Mouse (Mus musculus) kidney, postnatal 36 days (tissue): ENCODE results near the gene Lrrc29.

Source experiments
- DNase-seq, 2 experiments: peaks; one replicate each; pipeline ENCODE4 v3.0.0; 2021 to 2022; ENCODE audit warnings: mixed read lengths in 2 of 2

The Lrrc29 gene

GRCm38 (mm10) chr8:105288958-105289732 lies 36.9 kb downstream of the Lrrc29 start:
- peak; percentile 85 to 94 for DNase-seq

DNA sequence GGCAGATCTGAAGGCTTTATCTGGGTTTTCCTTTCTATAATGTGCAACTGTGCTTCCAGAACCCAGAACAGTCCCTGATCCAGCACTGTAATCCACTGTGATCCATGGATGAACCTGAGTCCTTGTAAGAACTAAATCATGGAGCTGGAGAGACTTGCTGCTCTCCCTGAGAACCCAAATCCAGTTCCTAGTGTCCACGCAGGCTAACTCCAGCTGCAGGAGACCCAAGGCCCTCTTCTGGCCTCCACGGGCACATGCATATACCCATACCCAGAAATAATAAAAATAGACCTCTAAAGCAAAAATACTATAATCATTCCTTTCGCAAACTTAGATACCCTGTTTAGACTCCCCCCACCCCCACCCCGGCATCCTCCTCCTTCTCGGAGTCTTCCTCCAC lies 37.8 kb downstream of the Lrrc29 start:
- DNase-seq, result no peak

- DNase-seq, result no peak
Observed at GRCm38 (mm10) chr8:105286907-105287306, 39.2 kb downstream of the Lrrc29 start.

GRCm38 (mm10) chr8:105285514-105285913 lies 40.6 kb downstream of the Lrrc29 start:
- DNase-seq, result no peak

GRCm38 (mm10) chr8:105283074-105283473 lies 43.0 kb downstream of the Lrrc29 start:
- peak; percentile 32 to 79 for DNase-seq

GRCm38 (mm10) chr8:105282239-105282638 lies 43.8 kb downstream of the Lrrc29 start:
- no peak for DNase-seq

- no peak for DNase-seq
Observed at GRCm38 (mm10) chr8:105281821-105282220, 44.3 kb downstream of the Lrrc29 start.

DNA sequence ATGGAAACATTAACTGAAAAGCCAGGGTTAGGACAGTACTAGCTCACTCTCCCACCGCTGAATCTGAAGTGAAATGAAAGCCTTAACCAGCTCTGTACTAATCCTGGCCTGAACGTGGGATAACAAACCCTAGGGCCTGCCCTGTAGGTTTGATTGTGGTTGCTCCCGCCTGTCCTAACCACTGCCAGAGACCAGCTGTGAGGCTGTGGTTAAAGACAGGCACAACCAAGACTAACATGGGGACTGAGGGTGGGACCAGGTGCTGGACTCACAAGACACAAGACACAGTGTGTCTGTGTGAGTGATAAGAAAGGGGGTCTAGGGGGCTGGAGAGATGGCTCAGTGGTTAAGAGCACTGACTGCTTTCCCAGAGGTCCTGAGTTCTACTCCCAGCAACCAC lies 45.5 kb downstream of the Lrrc29 start:
- DNase-seq, result no peak

GRCm38 (mm10) chr8:105278911-105279334 lies 47.2 kb downstream of the Lrrc29 start:
- DNase-seq, result peak; percentile 91 to 95

- DNase-seq, result peak; percentile 51 to 79
Observed at GRCm38 (mm10) chr8:105276292-105277120, 49.6 kb downstream of the Lrrc29 start.

DNA sequence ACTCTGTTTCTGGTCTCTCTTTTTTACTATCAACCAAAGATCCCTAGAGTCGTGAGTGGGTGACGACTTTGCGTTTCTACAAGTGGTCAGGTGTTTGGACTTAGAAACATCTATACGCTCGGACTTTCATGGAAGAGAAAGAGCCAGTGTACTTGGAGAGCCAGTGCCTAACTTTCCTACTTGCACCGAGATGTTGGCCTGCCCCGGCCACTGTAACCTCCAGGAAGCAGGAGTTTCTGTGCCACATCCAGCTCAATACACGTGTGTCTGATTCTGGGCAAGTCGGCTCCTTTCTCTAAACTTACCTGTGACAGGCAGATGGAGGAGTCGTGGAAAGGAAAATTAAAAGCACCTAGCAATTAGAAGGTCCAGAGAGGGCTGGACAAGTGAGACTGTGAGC lies 50.2 kb downstream of the Lrrc29 start, which contains the start of gene Nol3:
Nol3 (plus strand) TSS at position 301 of the 400 bp plus-strand sequence.
- no peak for DNase-seq

GRCm38 (mm10) chr8:105275387-105275786 lies 50.7 kb downstream of the Lrrc29 start:
- no peak for DNase-seq

GRCm38 (mm10) chr8:105270916-105271186 lies 55.2 kb downstream of the Lrrc29 start:
- no peak for DNase-seq

- DNase-seq, result no peak
Observed at GRCm38 (mm10) chr8:105270101-105270915, 55.8 kb downstream of the Lrrc29 start.

- DNase-seq, result peak; percentile 77 to 88
Observed at GRCm38 (mm10) chr8:105269461-105269947, 56.6 kb downstream of the Lrrc29 start, which contains the start of gene Hsf4. TSS of gene Hsf4 (plus strand) at chr8:105269801.

DNA sequence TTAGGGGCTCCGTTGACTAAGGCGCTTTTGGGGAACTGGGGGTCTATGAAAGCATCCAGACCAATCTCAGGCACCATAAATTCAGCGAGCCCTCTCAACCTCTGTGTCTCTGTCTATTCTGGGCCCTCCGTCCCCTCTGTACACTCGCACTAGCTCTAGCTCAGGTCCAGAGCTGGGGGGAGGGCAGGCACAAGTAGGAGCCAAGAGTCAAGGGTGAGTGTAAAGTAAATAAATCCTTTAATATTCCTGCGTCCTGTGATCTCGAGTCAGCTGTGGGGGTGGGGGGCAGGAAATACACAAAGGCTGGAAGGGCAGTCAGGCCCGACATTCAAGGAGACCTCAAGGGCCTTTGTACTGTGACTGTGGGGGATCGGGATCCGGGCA lies 57.0 kb downstream of the Lrrc29 start:
- peak; percentile 38 to 56 for DNase-seq

DNA sequence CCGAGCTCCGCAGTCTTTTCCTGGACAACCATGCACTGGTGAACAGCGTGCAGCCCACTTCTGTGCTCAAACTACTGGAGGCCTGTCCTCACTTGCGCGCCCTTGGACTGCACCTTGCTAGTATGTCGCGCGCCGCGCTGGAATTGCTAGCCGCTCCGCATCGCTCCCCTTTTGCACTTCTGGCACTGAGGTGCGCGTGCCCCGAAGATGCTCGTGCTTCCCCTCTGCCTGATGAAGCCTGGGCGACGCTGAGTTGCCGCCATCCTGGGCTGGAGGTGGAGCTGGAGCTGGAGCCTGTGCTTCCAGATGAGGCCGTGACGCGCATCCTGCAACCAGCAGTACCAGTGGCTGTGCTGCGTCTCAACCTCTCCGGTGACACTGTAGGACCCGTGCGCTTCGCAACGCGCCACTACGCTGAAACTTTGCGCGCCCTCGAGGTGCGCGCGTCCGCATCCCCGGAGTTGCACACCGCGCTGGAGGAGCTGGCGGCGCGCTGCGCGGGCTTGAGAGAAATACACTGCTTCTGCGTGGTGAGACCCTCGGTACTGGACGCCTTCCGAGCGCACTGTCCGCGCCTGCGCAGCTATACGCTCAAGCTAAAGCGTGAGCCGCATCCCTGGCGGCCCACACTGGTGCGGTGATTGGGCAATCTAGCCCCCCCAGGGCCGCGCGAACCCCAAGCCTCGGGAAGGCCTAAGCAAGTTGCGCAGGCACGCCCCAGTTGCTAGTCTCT lies 57.6 kb downstream of the Lrrc29 start:
- DNase-seq, result peak in 1 of 2 experiments; percentile 43

DNA sequence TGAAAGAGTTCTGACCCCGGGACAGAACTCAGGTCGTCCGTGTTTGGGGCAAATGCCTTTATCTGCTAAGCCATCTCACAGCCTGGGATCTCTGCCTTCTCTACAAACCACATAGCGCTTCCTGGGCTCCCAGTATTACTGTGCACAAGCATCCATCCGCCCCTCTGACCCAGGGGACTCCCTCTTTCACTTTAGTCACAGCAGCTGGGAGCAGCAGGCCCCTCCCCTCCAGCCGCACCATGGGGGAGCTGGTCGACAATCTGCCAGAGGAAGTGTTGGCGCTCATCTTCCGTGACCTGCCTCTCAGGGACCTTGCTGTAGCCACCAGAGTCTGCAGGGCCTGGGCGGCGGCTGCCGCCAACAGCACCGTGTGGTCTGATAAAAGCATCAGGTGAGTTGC lies 59.3 kb downstream of the Lrrc29 start:
- no peak for DNase-seq

DNA sequence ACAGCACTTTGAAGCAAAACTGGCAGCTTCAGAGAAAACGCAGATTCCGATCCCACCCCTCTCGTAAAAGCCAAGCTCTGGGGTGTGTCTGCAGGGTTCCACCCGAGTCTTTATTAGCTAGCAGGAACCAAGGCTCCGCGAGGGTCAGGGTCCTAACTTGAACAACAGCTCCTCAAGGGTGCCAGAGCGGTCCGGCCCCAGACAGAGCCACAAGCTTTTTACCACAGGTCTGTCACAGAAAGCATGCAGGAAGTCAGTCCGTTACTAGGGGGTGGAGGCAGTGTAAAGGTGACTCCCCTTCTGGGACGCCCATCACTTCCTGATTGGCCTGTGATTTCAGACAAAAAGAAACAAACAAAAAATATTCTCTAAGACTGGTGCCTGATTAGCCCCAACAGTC lies 61.0 kb downstream of the Lrrc29 start:
- peak; percentile 42 to 48 for DNase-seq

GRCm38 (mm10) chr8:105264024-105264982 lies 61.8 kb downstream of the Lrrc29 start, which contains the start of the genes Tradd and Fbxl8:
TSS of gene Tradd (minus strand) at chr8:105264609.
TSS of gene Fbxl8 (plus strand) at chr8:105264648.
- peak; percentile 80 to 91 for DNase-seq
